Mouse (Mus musculus): ENCODE measurements around the gene Cavin1. TPM values are rescaled to one million over a fixed set of nuclear protein-coding genes. Genes with fewer than 3 reads are reported as not detected.
A peak's percentile ranks its signal among the peaks of the same experiment; 100 is the strongest.

Cavin1 gene
- polyA plus RNA-seq, 1 experiment from 2014 or later = 16.3 TPM

DNA sequence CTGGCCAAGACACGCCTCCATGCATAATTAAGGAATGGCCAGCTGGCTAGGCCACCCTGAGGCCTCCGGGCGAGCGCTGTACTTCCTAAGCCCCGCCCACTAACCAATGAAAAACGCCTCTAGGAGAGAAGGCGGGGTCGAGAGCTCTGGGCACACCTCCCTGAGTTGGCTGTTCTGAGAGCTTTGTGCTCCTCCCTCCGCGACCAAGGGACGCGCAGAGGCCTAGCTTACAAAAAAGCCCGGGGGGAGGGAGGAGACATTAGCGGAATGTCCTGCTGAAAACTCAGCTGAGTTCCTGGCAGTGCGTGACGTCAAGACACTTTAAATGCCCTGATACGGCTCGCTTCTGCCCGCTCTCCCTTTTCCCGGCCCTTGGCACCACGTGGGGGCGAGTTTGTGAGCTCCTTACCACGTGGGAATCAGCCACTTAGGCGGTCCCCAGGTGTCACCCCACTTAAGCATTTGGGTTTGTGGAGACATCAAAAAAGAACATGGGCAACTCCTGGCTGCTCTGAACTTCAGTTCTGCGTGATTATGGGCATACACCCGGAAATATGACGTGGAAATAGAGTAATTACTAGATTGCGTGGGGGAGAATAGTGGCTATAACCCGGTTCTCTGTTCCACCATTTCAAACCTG, 31.1 kb downstream of the Cavin1 start, which contains the start of gene Stat3:
TSS of gene Stat3 (minus strand) at position 29 of the 640 bp plus-strand sequence.
- 1% methylated on average over 29 of the region's 29 CpGs for WGBS

DNA sequence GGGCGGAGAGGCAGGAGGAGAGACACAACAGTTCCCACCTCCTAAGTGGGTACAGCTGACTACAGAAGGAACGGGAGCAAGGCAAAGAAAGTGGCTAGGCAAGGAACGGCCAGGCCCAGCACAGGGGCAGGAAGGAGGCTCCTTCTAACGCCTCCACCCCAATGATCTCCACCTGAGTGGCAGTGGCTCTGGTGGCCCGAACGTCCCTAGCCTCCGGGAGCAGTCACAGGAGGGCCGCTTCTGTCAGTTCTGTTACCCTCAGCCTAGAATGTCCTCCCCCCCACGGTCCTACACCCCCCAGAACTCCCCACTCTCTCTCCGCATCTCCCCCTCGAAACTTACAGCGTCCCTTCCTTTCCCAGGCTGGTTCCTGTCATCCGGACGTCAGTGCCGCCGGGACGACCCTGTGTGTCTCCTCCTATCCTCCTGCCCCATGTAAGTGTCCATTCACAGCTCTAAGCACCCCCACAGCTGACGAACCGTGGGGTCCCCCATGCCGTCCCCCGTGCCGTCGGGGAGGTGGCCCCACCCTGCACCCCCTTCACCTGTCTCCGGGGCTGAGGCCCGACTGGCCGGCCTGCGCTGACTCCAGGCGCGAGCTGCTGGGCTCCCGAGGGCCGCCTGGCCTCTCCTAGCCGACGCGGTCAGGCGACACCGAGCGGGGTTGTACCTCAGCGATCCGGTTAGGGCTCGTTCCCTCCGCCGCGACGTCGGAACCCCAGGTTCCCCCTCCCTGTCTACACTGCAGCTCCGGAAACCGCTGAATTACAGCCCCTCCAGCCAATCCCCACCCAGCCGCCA, 31.8 kb downstream of the Cavin1 start:
- ATAC-seq (ENCODE audit: low FRiP score, low TSS enrichment) (peak; percentile 15; the same call in 1 of the 2 replicates), DNase-seq (peak; percentile 56)

More for the DNA sequence above, 31.1 kb downstream of the Cavin1 start, which contains the start of gene Stat3:
- no peaks in the 10 kb centered on the region for H3K27me3 ChIP-seq (ENCODE audit: control insufficient read depth, insufficient read depth, low read length)
- H3K4me3 ChIP-seq (replicated peaks; ENCODE audit: low read depth, low read length) = peak within 1 kb of the TSS; percentile 80
- H3K4me1 ChIP-seq (ENCODE audit: control insufficient read depth, insufficient read depth, low read length) = peaks cover 18% of the 10 kb centered on the region
- DNase-seq = peak; percentile 100
- peak; percentile 97 for ATAC-seq (ENCODE audit: low FRiP score, low TSS enrichment)
- peak within 1 kb of the TSS; percentile 68 for H3K4me2 ChIP-seq (ENCODE audit: low read length)
- no peaks in the 10 kb centered on the region for H3K36me3 ChIP-seq (ENCODE audit: control insufficient read depth, insufficient read depth, low read length)
- peak within 1 kb of the TSS; percentile 82 for H3K9ac ChIP-seq (replicated peaks; ENCODE audit: low read length)
- H3K27ac ChIP-seq (replicated peaks; ENCODE audit: low read depth, low read length) = peak within 1 kb of the TSS; percentile 66
- H3K9me3 ChIP-seq (ENCODE audit: control insufficient read depth, low read length) = no peaks in the 10 kb centered on the region

DNA sequence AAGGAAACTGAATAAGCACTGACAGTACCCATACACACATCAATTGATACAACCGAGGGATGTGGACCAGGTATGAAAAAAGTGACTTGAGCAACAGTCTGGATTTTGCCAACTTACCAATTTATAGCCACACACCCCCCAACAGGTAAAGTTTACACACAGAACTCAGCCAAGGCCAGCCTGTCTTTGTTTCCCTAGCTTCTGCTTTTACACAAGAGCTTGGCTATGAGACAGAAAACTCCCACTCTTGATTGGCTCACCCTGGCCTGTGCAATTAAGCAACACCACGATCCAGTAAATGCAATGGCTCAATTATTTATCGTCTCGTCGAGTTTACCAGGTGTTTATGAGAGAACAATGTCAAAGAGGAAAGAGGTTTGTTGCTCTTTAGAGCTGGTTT, 32.6 kb downstream of the Cavin1 start:
- Histone ChIP-seq H3K4me2 (ENCODE audit: low read length) (peak overlapping the region; percentile 68), H3K36me3 (ENCODE audit: control insufficient read depth, insufficient read depth, low read length) (no peaks in the 10 kb centered on the region), H3K9me3 (ENCODE audit: control insufficient read depth, low read length) (no peaks in the 10 kb centered on the region), H3K9ac (replicated peaks; ENCODE audit: low read length) (no peak overlapping the region), H3K27ac (replicated peaks; ENCODE audit: low read depth, low read length) (no peak overlapping the region), H3K27me3 (ENCODE audit: control insufficient read depth, insufficient read depth, low read length) (no peaks in the 10 kb centered on the region), H3K4me3 (replicated peaks; ENCODE audit: low read depth, low read length) (0 out of 2 replicates have a peak overlapping the region, but pooled peaks have one; percentile 80), H3K4me1 (ENCODE audit: control insufficient read depth, insufficient read depth, low read length) (peaks cover 18% of the 10 kb centered on the region)
- 39% methylated on average over 5 of the region's 5 CpGs for WGBS
- ATAC-seq (ENCODE audit: low FRiP score, low TSS enrichment) (no peak), DNase-seq (peak; percentile 44)

More for the DNA sequence above, 31.8 kb downstream of the Cavin1 start:
- Histone ChIP-seq H3K9me3 (ENCODE audit: control insufficient read depth, low read length) (no peaks in the 10 kb centered on the region), H3K9ac (replicated peaks; ENCODE audit: low read length) (peak overlapping the region; percentile 82), H3K4me2 (ENCODE audit: low read length) (peak overlapping the region; percentile 68), H3K4me3 (replicated peaks; ENCODE audit: low read depth, low read length) (peak overlapping the region; percentile 80), H3K4me1 (ENCODE audit: control insufficient read depth, insufficient read depth, low read length) (peaks cover 18% of the 10 kb centered on the region), H3K27me3 (ENCODE audit: control insufficient read depth, insufficient read depth, low read length) (no peaks in the 10 kb centered on the region), H3K27ac (replicated peaks; ENCODE audit: low read depth, low read length) (peak overlapping the region; percentile 66), H3K36me3 (ENCODE audit: control insufficient read depth, insufficient read depth, low read length) (no peaks in the 10 kb centered on the region)
- WGBS = under 1% methylated on average over 48 of the region's 48 CpGs

DNA sequence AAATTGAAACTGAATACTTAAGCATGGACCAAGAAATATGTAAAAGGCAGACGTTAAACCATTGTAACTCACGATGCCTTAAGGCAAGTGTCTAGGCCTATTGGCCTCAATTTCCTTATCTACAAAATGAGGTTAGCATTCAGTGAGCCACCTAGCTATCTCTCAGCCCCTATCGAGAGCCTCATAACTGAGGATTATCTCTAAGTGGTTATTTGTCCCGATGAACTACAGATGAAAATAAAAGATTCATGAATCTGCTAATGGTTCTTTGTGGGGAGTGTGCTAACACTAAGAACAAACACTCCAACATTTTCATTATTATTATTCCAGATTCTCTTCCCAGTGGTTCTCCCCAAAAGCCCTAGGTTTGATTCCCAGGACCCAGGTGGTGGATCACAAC, 33.4 kb downstream of the Cavin1 start:
- no peak overlapping the region for H3K4me2 ChIP-seq (ENCODE audit: low read length)
- no peak for ATAC-seq (ENCODE audit: low FRiP score, low TSS enrichment)

GRCm38 (mm10) chr11:100935373-100936355, 35.0 kb downstream of the Cavin1 start:
- H3K36me3 ChIP-seq (ENCODE audit: control insufficient read depth, insufficient read depth, low read length) = no peaks in the 10 kb centered on the region
- H3K4me2 ChIP-seq (ENCODE audit: low read length) = no peak overlapping the region
- peaks cover 18% of the 10 kb centered on the region for H3K4me1 ChIP-seq (ENCODE audit: control insufficient read depth, insufficient read depth, low read length)
- ATAC-seq (ENCODE audit: low FRiP score, low TSS enrichment) (no peak), DNase-seq (no peak)
- H3K9me3 ChIP-seq (ENCODE audit: control insufficient read depth, low read length) = no peaks in the 10 kb centered on the region
- no peaks in the 10 kb centered on the region for H3K27me3 ChIP-seq (ENCODE audit: control insufficient read depth, insufficient read depth, low read length)
- H3K27ac ChIP-seq (replicated peaks; ENCODE audit: low read depth, low read length) = no peak overlapping the region
- WGBS = 84% methylated on average over 8 of the region's 8 CpGs
- H3K9ac ChIP-seq (replicated peaks; ENCODE audit: low read length) = no peak overlapping the region
- no peak overlapping the region for H3K4me3 ChIP-seq (replicated peaks; ENCODE audit: low read depth, low read length)

More for the DNA sequence above, 33.4 kb downstream of the Cavin1 start:
- 61% methylated on average over 4 of the region's 4 CpGs for WGBS
- Histone ChIP-seq H3K27ac (replicated peaks; ENCODE audit: low read depth, low read length) (no peak overlapping the region), H3K4me3 (replicated peaks; ENCODE audit: low read depth, low read length) (no peak overlapping the region), H3K9ac (replicated peaks; ENCODE audit: low read length) (no peak overlapping the region), H3K27me3 (ENCODE audit: control insufficient read depth, insufficient read depth, low read length) (no peaks in the 10 kb centered on the region), H3K4me1 (ENCODE audit: control insufficient read depth, insufficient read depth, low read length) (peaks cover 18% of the 10 kb centered on the region), H3K9me3 (ENCODE audit: control insufficient read depth, low read length) (no peaks in the 10 kb centered on the region), H3K36me3 (ENCODE audit: control insufficient read depth, insufficient read depth, low read length) (no peaks in the 10 kb centered on the region)
- no peak for DNase-seq

DNA sequence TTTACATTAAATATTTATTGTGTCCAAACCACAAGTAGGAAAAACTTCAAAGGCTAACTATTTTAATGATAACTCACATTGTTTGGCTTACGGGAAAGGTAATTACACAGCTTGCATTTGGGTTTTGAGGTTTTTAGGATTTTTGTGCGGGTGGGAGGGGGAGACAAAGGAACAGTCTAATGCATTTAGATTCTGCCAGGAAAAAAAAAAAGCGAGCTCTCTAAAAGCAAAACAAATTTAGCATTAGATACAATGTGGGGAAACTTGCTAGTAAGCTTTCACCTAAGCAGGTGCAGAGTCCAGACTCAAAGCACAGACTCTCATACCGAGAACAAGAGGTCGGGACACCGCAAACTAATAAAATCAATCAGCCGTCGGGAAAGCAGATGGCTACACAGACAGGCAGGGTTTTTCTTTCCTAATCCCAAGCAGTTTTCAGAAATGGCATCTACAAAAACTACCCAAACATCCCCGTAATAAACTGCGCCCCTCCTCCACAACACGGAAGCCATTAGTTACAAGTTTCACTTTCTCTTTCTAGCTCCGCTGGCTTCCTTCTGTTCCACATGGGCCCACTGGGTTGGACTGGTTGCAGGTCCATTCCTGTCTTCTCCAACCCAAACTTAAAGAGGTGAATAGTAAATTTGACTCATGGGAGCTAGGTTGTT, 39.3 kb downstream of the Cavin1 start:
- no peak overlapping the region for H3K4me2 ChIP-seq (ENCODE audit: low read length)
- H3K9ac ChIP-seq (replicated peaks; ENCODE audit: low read length) = no peak overlapping the region
- ATAC-seq (ENCODE audit: low FRiP score, low TSS enrichment) (no peak), DNase-seq (no peak)
- no peaks in the 10 kb centered on the region for H3K27me3 ChIP-seq (ENCODE audit: control insufficient read depth, insufficient read depth, low read length)
- no peak overlapping the region for H3K4me3 ChIP-seq (replicated peaks; ENCODE audit: low read depth, low read length)
- H3K9me3 ChIP-seq (ENCODE audit: control insufficient read depth, low read length) = no peaks in the 10 kb centered on the region
- no peak overlapping the region for H3K27ac ChIP-seq (replicated peaks; ENCODE audit: low read depth, low read length)
- no peaks in the 10 kb centered on the region for H3K4me1 ChIP-seq (ENCODE audit: control insufficient read depth, insufficient read depth, low read length)
- 72% methylated on average over 12 of the region's 12 CpGs for WGBS
- H3K36me3 ChIP-seq (ENCODE audit: control insufficient read depth, insufficient read depth, low read length) = no peaks in the 10 kb centered on the region

DNA sequence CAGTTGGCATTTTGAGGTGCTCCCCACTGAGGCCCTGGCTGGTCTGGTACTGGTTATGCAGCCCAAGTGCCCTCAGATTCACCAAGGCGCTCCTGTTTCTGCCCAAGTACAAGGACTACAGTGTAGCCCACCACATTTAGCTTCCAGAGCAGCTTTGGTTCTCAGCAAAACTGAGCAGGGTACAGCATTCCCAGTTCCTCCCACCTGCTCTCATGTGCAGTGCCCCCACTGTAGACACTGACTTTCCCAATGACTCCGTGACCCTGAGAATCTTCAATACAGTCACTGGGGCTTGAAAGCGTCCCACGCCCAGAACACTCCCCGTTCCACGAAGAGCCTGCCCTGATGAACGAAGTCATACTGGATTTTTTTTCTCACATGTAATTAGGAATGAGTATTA, 40.1 kb downstream of the Cavin1 start:
- Histone ChIP-seq H3K4me2 (ENCODE audit: low read length) (no peak overlapping the region), H3K36me3 (ENCODE audit: control insufficient read depth, insufficient read depth, low read length) (no peaks in the 10 kb centered on the region), H3K9me3 (ENCODE audit: control insufficient read depth, low read length) (no peaks in the 10 kb centered on the region), H3K27me3 (ENCODE audit: control insufficient read depth, insufficient read depth, low read length) (no peaks in the 10 kb centered on the region), H3K27ac (replicated peaks; ENCODE audit: low read depth, low read length) (no peak overlapping the region), H3K9ac (replicated peaks; ENCODE audit: low read length) (no peak overlapping the region), H3K4me1 (ENCODE audit: control insufficient read depth, insufficient read depth, low read length) (no peaks in the 10 kb centered on the region), H3K4me3 (replicated peaks; ENCODE audit: low read depth, low read length) (no peak overlapping the region)
- WGBS = 75% methylated on average over 7 of the region's 7 CpGs
- DNase-seq (no peak), ATAC-seq (ENCODE audit: low FRiP score, low TSS enrichment) (no peak)

GRCm38 (mm10) chr11:100927386-100927785, 43.3 kb downstream of the Cavin1 start:
- ATAC-seq (ENCODE audit: low FRiP score, low TSS enrichment) (no peak), DNase-seq (no peak)
- Histone ChIP-seq H3K4me1 (ENCODE audit: control insufficient read depth, insufficient read depth, low read length) (no peaks in the 10 kb centered on the region), H3K27ac (replicated peaks; ENCODE audit: low read depth, low read length) (no peak overlapping the region), H3K36me3 (ENCODE audit: control insufficient read depth, insufficient read depth, low read length) (no peaks in the 10 kb centered on the region), H3K27me3 (ENCODE audit: control insufficient read depth, insufficient read depth, low read length) (no peaks in the 10 kb centered on the region), H3K9ac (replicated peaks; ENCODE audit: low read length) (no peak overlapping the region), H3K4me3 (replicated peaks; ENCODE audit: low read depth, low read length) (no peak overlapping the region), H3K9me3 (ENCODE audit: control insufficient read depth, low read length) (no peaks in the 10 kb centered on the region), H3K4me2 (ENCODE audit: low read length) (no peak overlapping the region)
- WGBS = 89% methylated on average over 3 of the region's 3 CpGs

Measured in midbrain, embryonic 14.5 days (tissue).